Mouse (Mus musculus) neural tube, embryonic 11.5 days (tissue): Measurements from ENCODE around the gene Crtc3. TPM values are rescaled to one million over a fixed set of nuclear protein-coding genes. Genes with fewer than 3 reads are reported as not detected.

Experiments used
- ATAC-seq: fragments of 200-750 bp; cut with Nextera tagmentation; 2 replicates; pipeline ENCODE4 v1.8.0; 2017; ENCODE audit warnings: moderate number of reproducible peaks, mild to moderate bottlenecking, moderate TSS enrichment, moderate library complexity; ENCODE audit not compliant: insufficient read depth, low FRiP score, low TSS enrichment
- DNase-seq: peaks from one replicate; pipeline ENCODE4 v3.0.0-alpha.2; 2015; ENCODE audit warnings: low spot score
- H3K27ac ChIP-seq: fragments of 300-500 bp; sonication (generic); 2 replicates; pipeline ENCODE4 v1.5.1; 2014; ENCODE audit warnings: low read depth, mild to moderate bottlenecking, low read length
- H3K27me3 ChIP-seq: fragments of 300-500 bp; sonication (generic); 2 replicates; pipeline ENCODE4 v1.6.1; 2014; ENCODE audit warnings: mild to moderate bottlenecking, low read length, mixed read lengths; ENCODE audit not compliant: control insufficient read depth, insufficient read depth
- H3K36me3 ChIP-seq: fragments of 300-500 bp; sonication (generic); 2 replicates; pipeline ENCODE4 v1.6.1; 2014; ENCODE audit warnings: mild to moderate bottlenecking, low read length, moderate library complexity, mixed read lengths; ENCODE audit not compliant: control insufficient read depth, insufficient read depth
- H3K4me1 ChIP-seq: fragments of 300-500 bp; sonication (generic); 2 replicates; pipeline ENCODE4 v1.6.1; 2014; ENCODE audit warnings: low read length, mixed read lengths; ENCODE audit not compliant: control insufficient read depth, insufficient read depth
- H3K4me2 ChIP-seq: fragments of 300-500 bp; sonication (generic); 2 replicates; pipeline ENCODE4 v1.6.1; 2014; ENCODE audit warnings: low read depth, mild to moderate bottlenecking, moderate library complexity
- H3K4me3 ChIP-seq: fragments of 300-500 bp; sonication (generic); 2 replicates; pipeline ENCODE4 v1.5.1; 2014; ENCODE audit warnings: low read depth, low read length
- H3K9ac ChIP-seq: fragments of 300-500 bp; sonication (generic); 2 replicates; pipeline ENCODE4 v1.6.1; 2014; ENCODE audit warnings: mild to moderate bottlenecking, low read length
- H3K9me3 ChIP-seq: fragments of 300-500 bp; sonication (generic); 2 replicates; pipeline ENCODE4 v1.6.1; 2016; ENCODE audit warnings: low read length; ENCODE audit not compliant: control insufficient read depth
- WGBS: fragments of 180-500 bp; shearing (Covaris S2); extraction: QIAGEN DNeasy Blood & Tissue Kit; methylation state at CpG from one replicate; pipeline ENCODE4 v1.1.7; 2014; 5-methylcytosine and 5-hydroxymethylcytosine counted together
- polyA plus RNA-seq: library from polyadenylated mRNA; unstranded; fragments of >200 nt; fragmentation: Nextera tagmentation; extraction: Ambion mirVana; gene quantifications from 2 replicates; pipeline ENCODE4 v1.2.1, GENCODE M21; 2014

Gene Crtc3
- polyA plus RNA-seq, 1 experiment from 2014 or later, result 11.8 TPM

DNA sequence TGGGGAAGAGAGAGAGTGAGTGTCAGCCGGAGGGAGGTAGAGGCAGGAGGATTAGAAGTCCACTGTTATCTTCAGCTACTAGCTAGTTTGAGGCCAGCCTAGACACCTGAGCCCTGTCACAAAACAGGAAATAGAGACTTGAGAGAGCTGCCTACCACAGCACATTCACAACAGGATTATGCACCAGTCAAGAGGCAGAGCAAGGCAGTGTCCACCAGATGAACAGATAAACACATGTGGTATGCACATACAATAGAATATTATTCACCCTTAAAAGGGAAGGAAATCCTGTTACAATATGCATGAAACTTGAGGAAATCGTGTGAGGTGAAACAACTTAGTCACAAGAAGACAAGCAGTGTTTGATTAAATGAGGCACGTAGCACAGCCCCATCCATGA, 16.4 kb downstream of the Crtc3 start:
- ATAC-seq (no peak), DNase-seq (no peak)
- Histone ChIP-seq H3K4me2 (no peak overlapping the region), H3K4me3 (no peak overlapping the region), H3K27me3 (no peaks in the 10 kb centered on the region), H3K36me3 (0 out of 2 replicates have a peak, but pooled peaks cover 2% of the 10 kb centered on the region), H3K4me1 (peaks cover 1% of the 10 kb centered on the region; the same call in 1 of the 2 replicates), H3K9ac (no peak overlapping the region), H3K9me3 (no peaks in the 10 kb centered on the region), H3K27ac (no peak overlapping the region)
- WGBS, result 83% methylated on average over 3 of the region's 3 CpGs

DNA sequence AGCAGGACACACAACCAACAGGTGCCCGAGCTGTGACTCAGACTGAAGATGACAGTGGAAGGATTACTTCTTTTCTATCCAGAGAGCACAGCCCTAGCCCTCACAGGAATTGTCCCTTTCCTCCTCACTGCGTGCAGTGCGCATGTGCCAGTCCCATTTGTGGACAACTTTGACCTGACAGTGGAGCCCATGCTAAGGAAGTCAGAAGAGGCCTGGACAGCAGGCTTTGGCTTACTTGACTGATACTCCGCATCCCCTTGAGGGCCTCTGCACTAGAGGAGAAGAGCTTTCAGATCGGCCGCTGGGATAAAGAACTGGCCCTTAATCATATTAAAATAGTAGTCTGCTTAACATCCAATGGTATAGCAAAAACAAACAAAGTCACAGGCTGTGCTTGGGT, 17.8 kb downstream of the Crtc3 start:
- no peak overlapping the region for H3K9ac ChIP-seq
- H3K27me3 ChIP-seq, result no peaks in the 10 kb centered on the region
- H3K36me3 ChIP-seq, result no peaks in the 10 kb centered on the region
- 94% methylated on average over 6 of the region's 6 CpGs for WGBS
- no peak overlapping the region for H3K27ac ChIP-seq
- no peak overlapping the region for H3K4me2 ChIP-seq
- DNase-seq (no peak), ATAC-seq (no peak)
- H3K4me3 ChIP-seq, result no peak overlapping the region
- H3K4me1 ChIP-seq, result peaks cover 3% of the 10 kb centered on the region; the same call in 1 of the 2 replicates
- H3K9me3 ChIP-seq, result no peaks in the 10 kb centered on the region

DNA sequence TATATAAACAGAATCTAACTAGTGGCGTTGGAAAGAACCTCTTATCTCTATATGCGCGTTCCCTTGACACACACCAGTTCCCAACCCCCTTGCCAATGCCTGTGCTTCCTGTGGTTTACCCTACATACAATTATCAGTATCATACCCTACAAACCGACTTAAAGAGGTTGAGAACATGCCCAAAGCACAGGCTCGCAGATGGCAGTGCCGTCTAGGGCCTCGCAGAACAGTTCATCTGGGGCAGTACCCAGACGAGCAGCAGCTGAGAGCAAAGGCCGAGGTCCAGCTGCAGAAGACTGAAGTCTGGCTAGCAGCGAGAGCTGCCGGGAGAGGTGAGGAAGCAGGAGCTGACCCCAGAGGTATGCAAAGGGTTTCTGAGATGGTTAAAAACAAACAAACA, 21.5 kb downstream of the Crtc3 start:
- ATAC-seq (no peak), DNase-seq (no peak)
- H3K36me3 ChIP-seq, result no peaks in the 10 kb centered on the region
- H3K9me3 ChIP-seq, result no peaks in the 10 kb centered on the region
- no peak overlapping the region for H3K4me2 ChIP-seq
- no peak overlapping the region for H3K27ac ChIP-seq
- H3K9ac ChIP-seq, result no peak overlapping the region
- H3K27me3 ChIP-seq, result no peaks in the 10 kb centered on the region
- 79% methylated on average over 11 of the region's 11 CpGs for WGBS
- H3K4me3 ChIP-seq, result no peak overlapping the region
- peaks cover 3% of the 10 kb centered on the region; the same call in 1 of the 2 replicates for H3K4me1 ChIP-seq

DNA sequence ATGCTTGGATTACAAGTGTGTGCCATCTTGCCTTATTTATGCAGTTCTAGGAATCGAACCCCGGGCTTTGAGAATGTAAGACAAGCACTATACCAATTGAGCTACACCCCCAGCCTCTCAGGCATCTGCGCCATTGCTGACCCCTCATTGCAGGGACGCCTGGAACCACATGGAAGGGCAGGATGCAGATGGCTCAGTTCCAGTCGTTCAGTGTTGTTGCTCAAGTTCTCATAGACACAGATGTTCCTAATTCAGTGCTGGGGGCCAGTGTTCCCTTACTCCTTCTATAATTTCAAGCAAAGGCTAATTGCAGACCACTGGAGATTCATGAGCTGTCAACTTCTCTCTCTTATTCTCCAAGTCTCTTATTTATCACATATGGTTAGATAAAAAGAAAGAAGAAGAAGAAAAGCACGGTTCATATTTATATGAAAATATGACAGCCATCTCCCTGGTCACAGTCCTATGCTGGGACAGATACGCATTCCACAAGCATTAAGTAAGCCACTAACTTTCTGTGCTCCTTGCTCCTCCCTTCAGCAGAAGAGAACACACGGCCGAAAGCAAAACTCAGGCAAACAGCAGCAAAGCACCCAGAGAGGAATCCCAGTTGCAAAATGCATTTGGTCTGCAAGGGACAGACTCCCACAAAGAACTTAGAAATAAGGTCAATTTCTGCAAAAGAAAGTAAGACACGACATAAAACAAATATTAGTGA, 22.3 kb downstream of the Crtc3 start:
- ATAC-seq (no peak), DNase-seq (no peak)
- Histone ChIP-seq H3K4me2 (no peak overlapping the region), H3K36me3 (no peaks in the 10 kb centered on the region), H3K4me1 (peaks cover 3% of the 10 kb centered on the region; the same call in 1 of the 2 replicates), H3K9ac (no peak overlapping the region), H3K4me3 (no peak overlapping the region), H3K27me3 (no peaks in the 10 kb centered on the region), H3K9me3 (no peaks in the 10 kb centered on the region), H3K27ac (no peak overlapping the region)
- 68% methylated on average over 10 of the region's 10 CpGs for WGBS

DNA sequence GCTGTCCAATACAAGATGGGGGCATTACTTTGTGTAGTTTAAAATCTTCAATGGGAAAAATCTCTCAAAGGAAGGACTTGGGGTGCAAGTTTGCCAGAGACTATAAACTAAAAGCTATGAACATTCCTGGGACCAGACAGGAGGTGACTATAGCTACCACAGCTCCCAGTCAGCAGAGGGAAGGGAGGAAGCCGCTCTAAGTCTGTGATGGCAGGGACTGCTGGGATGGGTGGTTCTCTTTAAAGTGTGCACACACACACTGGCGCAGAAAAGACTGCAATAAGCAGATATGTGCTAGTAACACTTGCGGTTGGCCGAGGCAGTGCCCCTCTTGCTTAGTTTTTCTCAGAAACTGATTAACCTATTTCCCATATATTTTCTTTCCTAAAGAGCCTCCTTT, 27.6 kb downstream of the Crtc3 start:
- no peak overlapping the region for H3K27ac ChIP-seq
- H3K4me3 ChIP-seq, result no peak overlapping the region
- H3K4me1 ChIP-seq, result 0 out of 2 replicates have a peak, but pooled peaks cover 4% of the 10 kb centered on the region
- no peaks in the 10 kb centered on the region for H3K9me3 ChIP-seq
- H3K36me3 ChIP-seq, result no peaks in the 10 kb centered on the region; the same call in 1 of the 2 replicates
- no peak overlapping the region for H3K4me2 ChIP-seq
- H3K27me3 ChIP-seq, result no peaks in the 10 kb centered on the region
- ATAC-seq, result no peak
- no peak overlapping the region for H3K9ac ChIP-seq
- WGBS, result 88% methylated on average over 4 of the region's 4 CpGs
- DNase-seq, result no peak

DNA sequence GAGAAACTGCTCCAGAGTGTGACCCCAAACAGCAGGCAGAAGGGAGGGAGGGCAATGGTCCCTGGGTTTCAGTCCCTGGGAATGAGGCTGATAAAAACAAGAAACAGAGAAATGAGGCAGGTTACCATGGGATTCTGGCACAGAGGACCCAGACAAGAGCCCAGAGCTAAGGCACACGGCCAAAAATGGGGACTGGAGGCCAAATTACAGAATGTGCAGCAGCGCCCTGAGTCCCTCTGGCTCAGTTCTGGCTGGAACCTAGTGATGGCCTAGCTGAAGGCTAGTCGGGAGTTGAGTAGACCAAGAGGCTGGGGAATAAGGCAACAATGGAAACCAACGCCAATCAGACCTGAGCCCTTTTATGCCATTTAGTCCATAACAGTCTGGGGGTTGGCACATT, 28.1 kb downstream of the Crtc3 start:
- Histone ChIP-seq H3K27ac (no peak overlapping the region), H3K36me3 (no peaks in the 10 kb centered on the region; the same call in 1 of the 2 replicates), H3K9me3 (no peaks in the 10 kb centered on the region), H3K4me1 (0 out of 2 replicates have a peak, but pooled peaks cover 4% of the 10 kb centered on the region), H3K9ac (no peak overlapping the region), H3K4me2 (no peak overlapping the region), H3K4me3 (no peak overlapping the region), H3K27me3 (no peaks in the 10 kb centered on the region)
- ATAC-seq (no peak), DNase-seq (no peak)
- WGBS, result 84% methylated on average over 4 of the region's 4 CpGs

DNA sequence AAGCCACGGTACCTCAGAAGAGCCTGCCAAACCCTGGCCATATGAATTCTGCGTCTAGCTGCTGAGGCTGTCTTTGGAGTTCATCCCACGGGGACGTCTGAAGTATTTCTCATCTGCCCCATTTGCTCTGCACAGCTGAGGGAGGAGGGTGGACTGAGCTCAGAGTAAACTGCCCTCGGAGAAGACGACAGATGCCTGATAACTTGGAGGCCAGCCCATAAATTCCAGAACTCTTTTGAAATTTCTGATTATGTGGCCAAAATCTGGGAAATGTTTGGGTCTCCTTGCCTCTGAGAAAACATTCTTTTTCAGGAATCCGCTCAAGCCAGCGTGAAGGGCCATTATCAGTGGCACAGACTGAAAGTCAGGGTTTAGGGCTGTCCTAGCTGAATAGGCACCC, 30.8 kb downstream of the Crtc3 start:
- DNase-seq, result no peak

DNA sequence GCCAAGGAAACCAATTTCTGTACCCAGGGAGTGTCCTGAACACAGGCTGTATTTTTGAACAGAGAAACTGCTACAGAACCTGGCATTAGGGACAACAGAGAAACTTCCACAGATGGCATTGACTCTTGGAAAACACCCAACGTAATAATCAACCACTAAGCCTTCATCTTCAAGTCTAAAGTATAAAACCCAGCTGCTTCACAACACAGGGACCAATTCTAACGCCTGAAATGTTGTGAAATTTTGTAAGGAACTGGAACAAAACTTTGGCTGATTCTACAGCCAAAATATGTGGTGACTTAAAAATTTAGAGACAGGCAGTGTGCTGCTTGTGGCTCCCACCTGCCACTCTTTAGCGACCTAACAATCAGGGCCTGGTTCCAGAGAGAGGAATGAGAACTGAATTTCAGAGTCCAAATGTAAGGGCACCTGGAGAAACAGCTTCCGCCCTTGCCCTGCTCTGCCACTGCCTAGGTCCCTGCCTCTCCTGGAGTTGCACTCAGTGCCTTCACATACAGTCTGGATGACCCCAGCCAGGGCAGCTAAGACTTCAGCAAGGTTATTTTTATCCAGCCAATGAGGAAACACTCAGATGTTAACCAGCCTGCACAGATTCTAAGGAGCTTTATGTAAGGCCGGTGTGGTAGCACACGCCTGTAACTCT, 33.2 kb downstream of the Crtc3 start:
- Histone ChIP-seq H3K27me3 (no peaks in the 10 kb centered on the region), H3K27ac (no peak overlapping the region), H3K9me3 (no peaks in the 10 kb centered on the region), H3K36me3 (no peaks in the 10 kb centered on the region; the same call in 1 of the 2 replicates), H3K9ac (no peak overlapping the region), H3K4me3 (no peak overlapping the region), H3K4me1 (0 out of 2 replicates have a peak, but pooled peaks cover 4% of the 10 kb centered on the region), H3K4me2 (no peak overlapping the region)
- no peak for DNase-seq
- WGBS, result 76% methylated on average over 6 of the region's 6 CpGs
- no peak for ATAC-seq

More for the DNA sequence above, 30.8 kb downstream of the Crtc3 start:
- H3K4me1 ChIP-seq, result 0 out of 2 replicates have a peak, but pooled peaks cover 4% of the 10 kb centered on the region
- H3K27ac ChIP-seq, result no peak overlapping the region
- H3K4me3 ChIP-seq, result no peak overlapping the region
- H3K36me3 ChIP-seq, result no peaks in the 10 kb centered on the region; the same call in 1 of the 2 replicates
- H3K9me3 ChIP-seq, result no peaks in the 10 kb centered on the region
- ATAC-seq, result no peak
- H3K27me3 ChIP-seq, result no peaks in the 10 kb centered on the region
- H3K4me2 ChIP-seq, result no peak overlapping the region
- 59% methylated on average over 8 of the region's 8 CpGs for WGBS
- no peak overlapping the region for H3K9ac ChIP-seq
